Mouse (Mus musculus): ENCODE results near the gene Src. TPM values are rescaled to one million over a fixed set of nuclear protein-coding genes. Genes with fewer than 3 reads are reported as not detected.
"Not testable (repeated sequence)": the region's sequence is repeated elsewhere in the genome, so short reads cannot be mapped to it uniquely, and the experiment has no call there.

Gene Src
- total RNA-seq, 4 experiments from 2014 or later = 3.2 to 4.9 (median 3.7) TPM

- DNase-seq (ENCODE audit: low spot score) = no peak
These were observed 60.4 kb downstream of the Src start for GRCm38 (mm10) chr2:157478651-157479050.

GRCm38 (mm10) chr2:157479858-157480568, 61.8 kb downstream of the Src start:
- DNase-seq (ENCODE audit: low spot score) = peak; percentile 13

GRCm38 (mm10) chr2:157482729-157483128, 64.5 kb downstream of the Src start:
- DNase-seq (ENCODE audit: low spot score) = no peak

GRCm38 (mm10) chr2:157486559-157486958, 68.3 kb downstream of the Src start:
- DNase-seq (ENCODE audit: low spot score) = not testable (repeated sequence)

- DNase-seq (ENCODE audit: low spot score) = no peak
These were observed 68.9 kb downstream of the Src start for GRCm38 (mm10) chr2:157486981-157487656.

- DNase-seq (ENCODE audit: low spot score) = no peak
These were observed 69.5 kb downstream of the Src start for GRCm38 (mm10) chr2:157487733-157488175.

GRCm38 (mm10) chr2:157493240-157493639, 75.0 kb downstream of the Src start:
- no peak for DNase-seq (ENCODE audit: low spot score)

GRCm38 (mm10) chr2:157498529-157498928, 80.3 kb downstream of the Src start:
- DNase-seq (ENCODE audit: low spot score) = no peak

GRCm38 (mm10) chr2:157500364-157500763, 82.1 kb downstream of the Src start:
- no peak for DNase-seq (ENCODE audit: low spot score)

- no peak for DNase-seq (ENCODE audit: low spot score)
These were observed 83.1 kb downstream of the Src start for GRCm38 (mm10) chr2:157501324-157501723.

GRCm38 (mm10) chr2:157506779-157507178, 88.5 kb downstream of the Src start:
- DNase-seq (ENCODE audit: low spot score) = no peak

GRCm38 (mm10) chr2:157509182-157509581, 90.9 kb downstream of the Src start:
- DNase-seq (ENCODE audit: low spot score) = no peak

GRCm38 (mm10) chr2:157510031-157510430, 91.8 kb downstream of the Src start:
- no peak for DNase-seq (ENCODE audit: low spot score)

- no peak for DNase-seq (ENCODE audit: low spot score)
These were observed 94.6 kb downstream of the Src start for GRCm38 (mm10) chr2:157512859-157513258.

GRCm38 (mm10) chr2:157513737-157514208, 95.5 kb downstream of the Src start:
- no peak for DNase-seq (ENCODE audit: low spot score)

- no peak for DNase-seq (ENCODE audit: low spot score)
These were observed 96.1 kb downstream of the Src start for GRCm38 (mm10) chr2:157514353-157514752.

GRCm38 (mm10) chr2:157517526-157517925, 99.3 kb downstream of the Src start:
- no peak for DNase-seq (ENCODE audit: low spot score)

- no peak for DNase-seq (ENCODE audit: low spot score)
These were observed 100.2 kb downstream of the Src start for GRCm38 (mm10) chr2:157518451-157518850.

GRCm38 (mm10) chr2:157519452-157519851, 101.2 kb downstream of the Src start:
- DNase-seq (ENCODE audit: low spot score) = no peak

GRCm38 (mm10) chr2:157520496-157520895, 102.3 kb downstream of the Src start:
- DNase-seq (ENCODE audit: low spot score) = no peak

All from heart, adult 8-10 months (tissue).